Mouse (Mus musculus): ENCODE data around the gene Plin5. TPM values are rescaled to one million over a fixed set of nuclear protein-coding genes. Genes with fewer than 3 reads are reported as not detected.

Plin5 gene
- total RNA-seq, 2 experiments from 2014 or later: 0.38 to 0.68 TPM

- intact Hi-C loops (cut with DNase I): loop anchor here (5.0 kb wide), 1 partner anchor 216 kb away; no protein-coding TSS in a partner anchor
- Histone ChIP-seq H3K27ac (no peak overlapping the region), H3K4me3 (no peak overlapping the region)
- TF ChIP-seq CTCF (IDR thresholded peaks at IDR 0.05): no peak
- DNase-seq (ENCODE audit: extremely low spot score in 1 of 2, low spot score in 2 of 2): no peak
Measured at GRCm38 (mm10) chr17:56131136-56131535, 13.7 kb upstream of the Plin5 start.

GRCm38 (mm10) chr17:56128246-56128645 is 10.8 kb upstream of the Plin5 start:
- H3K4me3 ChIP-seq: no peak overlapping the region
- no peak for DNase-seq (ENCODE audit: extremely low spot score in 1 of 2, low spot score in 2 of 2)
- intact Hi-C loops (cut with DNase I): no loop called here
- no peak for TF ChIP-seq CTCF (IDR thresholded peaks at IDR 0.05)
- no peak overlapping the region for H3K27ac ChIP-seq

- DNase-seq (ENCODE audit: extremely low spot score in 1 of 2, low spot score in 2 of 2): no peak
- Histone ChIP-seq H3K27ac (no peak overlapping the region), H3K4me3 (no peak overlapping the region)
- intact Hi-C loops (cut with DNase I): no loop called here
- TF ChIP-seq CTCF (IDR thresholded peaks at IDR 0.05): no peak
Measured at GRCm38 (mm10) chr17:56126175-56126574, 8.8 kb upstream of the Plin5 start.

- Histone ChIP-seq H3K27ac (no peak overlapping the region), H3K4me3 (no peak overlapping the region)
- TF ChIP-seq CTCF (IDR thresholded peaks at IDR 0.05): no peak
- intact Hi-C loops (cut with DNase I): no loop called here
- no peak for DNase-seq (ENCODE audit: extremely low spot score in 1 of 2, low spot score in 2 of 2)
Measured at GRCm38 (mm10) chr17:56125276-56125630, 7.9 kb upstream of the Plin5 start.

GRCm38 (mm10) chr17:56124377-56125275 is 7.2 kb upstream of the Plin5 start:
- H3K27ac ChIP-seq: no peak overlapping the region
- intact Hi-C loops (cut with DNase I): no loop called here
- H3K4me3 ChIP-seq: no peak overlapping the region
- peak; percentile 56 to 65 for DNase-seq (ENCODE audit: extremely low spot score in 1 of 2, low spot score in 2 of 2)
- peak; percentile 79 for TF ChIP-seq CTCF (IDR thresholded peaks at IDR 0.05)

GRCm38 (mm10) chr17:56123681-56124340 is 6.4 kb upstream of the Plin5 start:
- DNase-seq (ENCODE audit: extremely low spot score in 1 of 2, low spot score in 2 of 2): no peak
- TF ChIP-seq CTCF (IDR thresholded peaks at IDR 0.05): no peak
- intact Hi-C loops (cut with DNase I): no loop called here
- Histone ChIP-seq H3K4me3 (no peak overlapping the region), H3K27ac (no peak overlapping the region)

- Histone ChIP-seq H3K27ac (no peak overlapping the region), H3K4me3 (no peak overlapping the region)
- no peak for TF ChIP-seq CTCF (IDR thresholded peaks at IDR 0.05)
- no peak for DNase-seq (ENCODE audit: extremely low spot score in 1 of 2, low spot score in 2 of 2)
- intact Hi-C loops (cut with DNase I): no loop called here
Measured at GRCm38 (mm10) chr17:56123161-56123560, 5.8 kb upstream of the Plin5 start.

- Histone ChIP-seq H3K27ac (no peak within 1 kb of the TSS), H3K4me3 (no peak within 1 kb of the TSS)
- no peak for TF ChIP-seq CTCF (IDR thresholded peaks at IDR 0.05)
- intact Hi-C loops (cut with DNase I): no loop called here
- DNase-seq (ENCODE audit: extremely low spot score in 1 of 2, low spot score in 2 of 2): no peak
Measured at GRCm38 (mm10) chr17:56121826-56122225, 4.4 kb upstream of the Plin5 start, which contains the start of gene Lrg1. Lrg1 (minus strand) TSS chr17:56122001.

GRCm38 (mm10) chr17:56119981-56120880 is 2.8 kb upstream of the Plin5 start:
- TF ChIP-seq CTCF (IDR thresholded peaks at IDR 0.05): no peak
- intact Hi-C loops (cut with DNase I): no loop called here
- Histone ChIP-seq H3K27ac (peak overlapping the region; percentile 50; the same call in 1 of the 2 replicates), H3K4me3 (peak overlapping the region; percentile 33)
- DNase-seq (ENCODE audit: extremely low spot score in 1 of 2, low spot score in 2 of 2): no peak

- no peak overlapping the region for H3K4me3 ChIP-seq
- DNase-seq (ENCODE audit: extremely low spot score in 1 of 2, low spot score in 2 of 2): no peak
- TF ChIP-seq CTCF (IDR thresholded peaks at IDR 0.05): no peak
- H3K27ac ChIP-seq: no peak overlapping the region
- intact Hi-C loops (cut with DNase I): no loop called here
Measured at GRCm38 (mm10) chr17:56119431-56119830, 2.0 kb upstream of the Plin5 start.

- TF ChIP-seq CTCF (IDR thresholded peaks at IDR 0.05): no peak
- DNase-seq (ENCODE audit: extremely low spot score in 1 of 2, low spot score in 2 of 2): no peak
- Histone ChIP-seq H3K4me3 (no peak overlapping the region), H3K27ac (no peak overlapping the region)
- intact Hi-C loops (cut with DNase I): no loop called here
Measured at GRCm38 (mm10) chr17:56116193-56116592, 1.2 kb downstream of the Plin5 start.
